Mouse (Mus musculus) layer of hippocampus, adult 8-10 months (tissue): ENCODE data around the gene Krt5. TPM values are rescaled to one million over a fixed set of nuclear protein-coding genes. Genes with fewer than 3 reads are reported as not detected.

Experiments used
- microRNA-seq, 2 experiments: library from miRNA; unstranded; fragments of <30 nt; microRNA quantifications; one replicate each; pipeline ENCODE4 v1.2.0; 2022
- total RNA-seq, 4 experiments: library from RNA; stranded (reverse); gene quantifications; 2 replicates each; pipeline ENCODE4 v1.2.4; 2022

Krt5 gene
- total RNA-seq, 4 experiments from 2014 or later = 0.35 to 0.61 (median 0.53) TPM

Small RNA genes within 50 kb of the gene (microRNA-seq; reads per million reads assigned to microRNA genes)
- 0 reads per million in 2 experiments for gene Gm44323
- 0 reads per million in 2 experiments for gene Gm44342
- 0 reads per million in 2 experiments for gene Gm44383

Other genes with a start within 250 kb of the Krt5 start
- not detected for gene Krt81, start 249.1 kb downstream of the Krt5 start, total RNA-seq
- gene Krt86, start 239.4 kb downstream of the Krt5 start, total RNA-seq = not detected
- gene Krt83, start 221.4 kb downstream of the Krt5 start, total RNA-seq = not detected
- gene Gm49425, start 195.6 kb downstream of the Krt5 start, total RNA-seq = not detected
- not detected for gene Krt84, start 180.1 kb downstream of the Krt5 start, total RNA-seq
- gene Krt82, start 162.2 kb downstream of the Krt5 start, total RNA-seq = not detected
- gene Krt90, start 149.9 kb downstream of the Krt5 start, total RNA-seq = under 1 TPM in 1 of 4 experiments, not detected in 3; 0.18 TPM
- gene Krt75, start 139.0 kb downstream of the Krt5 start, total RNA-seq = not detected
- gene Gm5414, start 84.7 kb downstream of the Krt5 start, total RNA-seq = not detected
- not detected for gene Gm5478, start 65.5 kb downstream of the Krt5 start, total RNA-seq
- not detected for gene Krt6b, start 32.6 kb downstream of the Krt5 start, total RNA-seq
- gene Krt6a, start 18.6 kb downstream of the Krt5 start, total RNA-seq = not detected
- gene Krt71, start 30.2 kb upstream of the Krt5 start, total RNA-seq = not detected
- gene Krt72, start 73.6 kb upstream of the Krt5 start, total RNA-seq = not detected
- 1 to 10 TPM; 4.4 to 6.8 (median 6.1) TPM for gene Krt73, start 89.4 kb upstream of the Krt5 start, total RNA-seq
- gene Krt2, start 105.3 kb upstream of the Krt5 start, total RNA-seq = 1 to 10 TPM; 6.2 to 8.9 (median 7.9) TPM
- 1 to 10 TPM; 2.3 to 4.2 (median 3.6) TPM for gene Krt1, start 137.9 kb upstream of the Krt5 start, total RNA-seq
- 10 to 100 TPM; 12.2 to 16.2 (median 14.6) TPM for gene Krt77, start 156.8 kb upstream of the Krt5 start, total RNA-seq
- not detected for gene Krt76, start 180.0 kb upstream of the Krt5 start, total RNA-seq
- gene Krt4, start 211.8 kb upstream of the Krt5 start, total RNA-seq = not detected
- gene Krt79, start 227.4 kb upstream of the Krt5 start, total RNA-seq = under 1 TPM in 3 of 4 experiments, not detected in 1; 0.18 to 0.41 (median 0.21) TPM
- gene Krt78, start 241.4 kb upstream of the Krt5 start, total RNA-seq = not detected